Mouse (Mus musculus) heart, postnatal 0 days (tissue): ENCODE results near the gene Hk3. TPM values are rescaled to one million over a fixed set of nuclear protein-coding genes. Genes with fewer than 3 reads are reported as not detected.

ENCODE experiments used
- ATAC-seq: fragments of 200-750 bp; cut with Nextera tagmentation; 2 replicates; pipeline ENCODE4 v1.8.0; 2017; ENCODE audit warnings: low read depth, moderate number of reproducible peaks, moderate library complexity; ENCODE audit not compliant: insufficient read depth
- DNase-seq: peaks from one replicate; pipeline ENCODE4 v3.0.0-alpha.2; 2016; ENCODE audit warnings: low spot score
- H3K27ac ChIP-seq: fragments of 300-500 bp; sonication (generic); 2 replicates; pipeline ENCODE4 v1.5.1; 2014; ENCODE audit warnings: low read depth, mild to moderate bottlenecking
- H3K27me3 ChIP-seq: fragments of 300-500 bp; sonication (generic); 2 replicates; pipeline ENCODE4 v1.6.1; 2014; ENCODE audit warnings: low read length, mixed read lengths; ENCODE audit not compliant: control insufficient read depth, insufficient read depth
- H3K36me3 ChIP-seq: fragments of 300-500 bp; sonication (generic); replicated peaks from 2 replicates; pipeline ENCODE4 v1.6.1; 2014; ENCODE audit warnings: low read length, mixed read lengths; ENCODE audit not compliant: control insufficient read depth, insufficient read depth
- H3K4me1 ChIP-seq: fragments of 300-500 bp; sonication (generic); 2 replicates; pipeline ENCODE4 v1.6.1; 2014; ENCODE audit warnings: antibody characterized with exemption; ENCODE audit not compliant: control insufficient read depth, insufficient read depth
- H3K4me2 ChIP-seq: fragments of 300-500 bp; sonication (generic); 2 replicates; pipeline ENCODE4 v1.6.1; 2014; ENCODE audit warnings: low read depth, mild to moderate bottlenecking, low read length, moderate library complexity
- H3K4me3 ChIP-seq: fragments of 300-500 bp; sonication (generic); 2 replicates; pipeline ENCODE4 v1.5.1; 2014; ENCODE audit warnings: low read depth, low read length
- H3K9ac ChIP-seq: fragments of 300-500 bp; sonication (generic); replicated peaks from 2 replicates; pipeline ENCODE4 v1.6.1; 2014; ENCODE audit warnings: low read depth, low read length, mixed read lengths
- H3K9me3 ChIP-seq: fragments of 300-500 bp; sonication (generic); replicated peaks from 2 replicates; pipeline ENCODE4 v1.6.1; 2016; ENCODE audit warnings: low read length; ENCODE audit not compliant: control insufficient read depth
- CTCF ChIP-seq: IDR thresholded peaks from 2 replicates; pipeline ENCODE4 v1.5.1; 2016; ENCODE audit warnings: antibody characterized with exemption, control low read depth, low read depth
- EP300 ChIP-seq: IDR thresholded peaks from 2 replicates; pipeline ENCODE4 v1.6.1; 2016; ENCODE audit warnings: antibody characterized with exemption, low read depth
- WGBS: fragments of 180-500 bp; shearing (Covaris S2); extraction: QIAGEN DNeasy Blood & Tissue Kit; methylation state at CpG from one replicate; pipeline ENCODE4 v1.1.7; 2014; 5-methylcytosine and 5-hydroxymethylcytosine counted together
- polyA plus RNA-seq: library from polyadenylated mRNA; unstranded; fragments of >200 nt; fragmentation: Nextera tagmentation; extraction: Ambion mirVana; gene quantifications from 2 replicates; pipeline ENCODE4 v1.2.1, GENCODE M21; 2015
- total RNA-seq: library from RNA; depleted of rRNA; stranded (reverse); fragments of >200 nt; gene quantifications from 2 replicates; pipeline ENCODE4 v1.2.3, GENCODE M21; 2014; ENCODE audit warnings: low replicate concordance

Gene Hk3
- total and polyA plus RNA-seq, 2 experiments from 2014 or later, result 0.38 TPM

GRCm38 (mm10) chr13:55011103-55011502, 10.1 kb downstream of the Hk3 start:
- DNase-seq, result no peak
- 0 out of 2 replicates have a peak, but pooled peaks cover 19% of the 10 kb centered on the region for H3K27me3 ChIP-seq

GRCm38 (mm10) chr13:55008589-55008988, 12.6 kb downstream of the Hk3 start:
- DNase-seq (no peak), ATAC-seq (no peak)
- H3K27ac ChIP-seq, result no peak overlapping the region
- H3K27me3 ChIP-seq, result 0 out of 2 replicates have a peak, but pooled peaks cover 19% of the 10 kb centered on the region
- no peak overlapping the region for H3K4me3 ChIP-seq
- TF ChIP-seq CTCF (no peak), EP300 (no peak)
- H3K9me3 ChIP-seq, result no peaks in the 10 kb centered on the region
- 77% methylated on average over 6 of the region's 6 CpGs for WGBS
- no peaks in the 10 kb centered on the region for H3K36me3 ChIP-seq
- H3K4me2 ChIP-seq, result no peak overlapping the region
- H3K9ac ChIP-seq, result no peak overlapping the region
- H3K4me1 ChIP-seq, result no peaks in the 10 kb centered on the region

More at GRCm38 (mm10) chr13:55011103-55011502, 10.1 kb downstream of the Hk3 start:
- H3K4me2 ChIP-seq, result no peak overlapping the region
- H3K4me3 ChIP-seq, result no peak overlapping the region
- ATAC-seq, result no peak
- no peaks in the 10 kb centered on the region for H3K9me3 ChIP-seq
- H3K27ac ChIP-seq, result no peak overlapping the region
- no peak overlapping the region for H3K9ac ChIP-seq
- 79% methylated on average over 15 of the region's 15 CpGs for WGBS
- TF ChIP-seq EP300, result no peak
- TF ChIP-seq CTCF, result no peak
- no peaks in the 10 kb centered on the region for H3K36me3 ChIP-seq
- H3K4me1 ChIP-seq, result no peaks in the 10 kb centered on the region

- Histone ChIP-seq H3K4me2 (no peak overlapping the region), H3K4me1 (no peaks in the 10 kb centered on the region), H3K27ac (no peak overlapping the region), H3K9ac (no peak overlapping the region), H3K27me3 (0 out of 2 replicates have a peak, but pooled peaks cover 9% of the 10 kb centered on the region), H3K9me3 (no peaks in the 10 kb centered on the region), H3K4me3 (no peak overlapping the region), H3K36me3 (no peaks in the 10 kb centered on the region)
- 57% methylated on average over 7 of the region's 7 CpGs for WGBS
- ATAC-seq, result no peak
- TF ChIP-seq CTCF (no peak), EP300 (no peak)
- DNase-seq, result no peak
Observed at GRCm38 (mm10) chr13:55006415-55006742, 14.8 kb downstream of the Hk3 start.

DNA sequence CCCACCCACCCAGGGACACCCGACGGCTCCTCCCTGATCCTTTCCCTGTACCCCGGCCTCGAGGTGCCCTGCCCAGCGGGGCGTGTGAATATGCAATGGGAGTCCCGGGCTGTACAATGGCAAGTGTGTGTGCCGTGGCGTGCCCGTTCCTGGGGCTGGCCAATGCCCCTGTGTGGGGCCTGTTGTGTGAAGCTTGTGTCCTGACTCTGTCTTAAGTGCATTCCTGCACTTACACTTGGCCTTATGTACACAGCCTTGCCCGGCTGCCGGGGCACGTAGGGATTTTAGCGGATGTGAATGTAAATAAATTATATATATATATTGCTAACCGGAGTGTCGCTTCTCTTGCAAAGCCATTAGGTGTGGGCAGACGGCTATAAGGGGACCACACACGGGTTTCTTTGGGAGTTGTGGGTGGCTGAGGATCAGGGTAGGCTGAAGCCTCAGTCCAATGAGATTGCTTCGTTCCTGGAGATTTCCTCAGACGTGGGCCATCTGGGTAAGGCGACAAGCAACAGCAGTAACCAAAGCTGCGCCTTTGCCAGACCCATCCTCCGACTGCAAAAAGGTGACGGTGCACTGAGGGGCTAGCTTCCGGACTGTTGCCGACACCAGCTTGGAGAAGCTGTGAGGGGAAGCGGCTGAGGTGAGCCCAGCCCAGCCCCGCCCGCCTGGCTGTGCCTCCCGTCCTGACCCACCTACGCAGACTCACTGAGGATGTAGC, 15.3 kb downstream of the Hk3 start:
- Histone ChIP-seq H3K9ac (no peak overlapping the region), H3K4me2 (no peak overlapping the region), H3K9me3 (no peaks in the 10 kb centered on the region), H3K4me3 (no peak overlapping the region), H3K27ac (no peak overlapping the region), H3K27me3 (0 out of 2 replicates have a peak, but pooled peaks cover 9% of the 10 kb centered on the region), H3K4me1 (no peaks in the 10 kb centered on the region), H3K36me3 (no peaks in the 10 kb centered on the region)
- 70% methylated on average over 31 of the region's 31 CpGs for WGBS
- TF ChIP-seq CTCF (no peak), EP300 (no peak)
- DNase-seq (no peak), ATAC-seq (no peak)

GRCm38 (mm10) chr13:55004646-55005045, 16.5 kb downstream of the Hk3 start:
- TF ChIP-seq CTCF, result no peak
- no peak for TF ChIP-seq EP300
- DNase-seq (no peak), ATAC-seq (no peak)
- Histone ChIP-seq H3K9me3 (no peaks in the 10 kb centered on the region), H3K4me1 (no peaks in the 10 kb centered on the region), H3K4me3 (no peak overlapping the region), H3K27ac (no peak overlapping the region), H3K27me3 (0 out of 2 replicates have a peak, but pooled peaks cover 9% of the 10 kb centered on the region), H3K4me2 (no peak overlapping the region), H3K36me3 (no peaks in the 10 kb centered on the region), H3K9ac (no peak overlapping the region)
- WGBS, result 66% methylated on average over 11 of the region's 11 CpGs

DNA sequence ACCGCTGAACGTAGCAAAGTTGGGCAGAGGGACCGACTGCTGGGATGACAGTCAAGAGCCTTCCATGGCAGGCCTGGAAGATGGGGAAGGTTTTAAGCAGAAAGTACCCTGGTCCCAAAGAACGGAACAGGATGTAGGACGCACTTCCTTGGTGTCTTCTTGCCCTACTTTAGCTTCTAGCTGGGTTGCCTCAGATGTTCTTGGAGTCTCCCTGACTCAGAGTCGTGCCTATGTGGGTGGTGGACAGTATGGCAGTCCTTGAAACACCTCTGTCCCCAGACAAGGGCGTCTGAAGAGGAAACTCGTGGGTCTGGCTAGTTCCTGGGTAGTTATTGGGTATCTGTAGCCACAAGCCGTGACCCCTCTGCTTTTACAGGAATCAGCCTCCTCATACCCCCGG, 19.1 kb downstream of the Hk3 start:
- DNase-seq, result no peak
- TF ChIP-seq CTCF, result no peak
- TF ChIP-seq EP300, result no peak
- Histone ChIP-seq H3K36me3 (no peaks in the 10 kb centered on the region), H3K27ac (no peak overlapping the region), H3K4me1 (no peaks in the 10 kb centered on the region), H3K9me3 (no peaks in the 10 kb centered on the region), H3K4me2 (no peak overlapping the region), H3K4me3 (no peak overlapping the region), H3K27me3 (no peaks in the 10 kb centered on the region), H3K9ac (no peak overlapping the region)
- 64% methylated on average over 10 of the region's 10 CpGs for WGBS
- ATAC-seq, result no peak
